Mouse (Mus musculus) cerebellum, adult 9-10 months (tissue): Measurements from ENCODE around the gene Pinlyp.
A peak's percentile ranks its signal among the peaks of the same experiment; 100 is the strongest.

Source experiments
- DNase-seq: peaks from one replicate; pipeline ENCODE4 v3.0.0; 2022

Gene Pinlyp

GRCm38 (mm10) chr7:24561450-24561849, 15.5 kb upstream of the Pinlyp start:
- no peak for DNase-seq

GRCm38 (mm10) chr7:24555786-24556185, 9.9 kb upstream of the Pinlyp start:
- no peak for DNase-seq

DNA sequence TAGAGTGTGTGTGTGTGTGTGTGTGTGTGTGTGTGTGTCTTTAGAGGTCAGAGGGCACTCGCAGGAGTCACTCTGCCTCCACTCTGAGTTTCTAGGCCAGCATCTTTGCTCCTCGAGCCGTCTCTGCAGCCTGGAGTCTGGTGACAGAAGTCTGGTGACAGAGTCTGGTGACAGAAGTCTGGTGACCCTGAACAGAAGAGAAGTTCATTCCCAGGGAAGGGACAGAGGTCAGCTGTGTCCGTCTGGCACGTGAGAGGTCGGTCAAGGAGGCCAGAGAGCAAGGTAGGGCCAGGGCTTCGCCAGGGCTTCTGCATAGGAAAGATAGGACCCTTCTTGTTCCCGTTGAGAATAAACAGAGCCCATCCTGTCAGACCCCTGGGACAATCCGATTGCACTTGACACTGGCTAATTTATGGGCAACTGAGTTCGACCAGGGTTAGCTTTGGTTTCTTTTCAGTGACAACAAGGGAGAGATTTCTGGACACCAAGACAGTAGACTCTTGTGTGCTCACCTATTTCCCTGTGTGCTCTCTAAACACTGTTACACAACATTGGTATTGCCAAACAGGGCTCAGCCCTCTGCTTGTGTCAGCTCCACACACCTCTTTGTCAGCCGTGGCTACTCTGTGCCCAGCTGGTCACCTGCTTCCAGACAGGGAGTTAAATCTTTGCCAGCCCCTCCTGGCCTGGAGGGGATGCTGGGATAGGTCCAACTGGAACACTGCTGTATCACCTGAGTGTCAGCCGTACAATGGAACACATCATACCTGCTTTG, 6.3 kb upstream of the Pinlyp start:
- no peak for DNase-seq

- DNase-seq, result peak; percentile 60
These were observed 1.7 kb upstream of the Pinlyp start for GRCm38 (mm10) chr7:24547534-24548036.

DNA sequence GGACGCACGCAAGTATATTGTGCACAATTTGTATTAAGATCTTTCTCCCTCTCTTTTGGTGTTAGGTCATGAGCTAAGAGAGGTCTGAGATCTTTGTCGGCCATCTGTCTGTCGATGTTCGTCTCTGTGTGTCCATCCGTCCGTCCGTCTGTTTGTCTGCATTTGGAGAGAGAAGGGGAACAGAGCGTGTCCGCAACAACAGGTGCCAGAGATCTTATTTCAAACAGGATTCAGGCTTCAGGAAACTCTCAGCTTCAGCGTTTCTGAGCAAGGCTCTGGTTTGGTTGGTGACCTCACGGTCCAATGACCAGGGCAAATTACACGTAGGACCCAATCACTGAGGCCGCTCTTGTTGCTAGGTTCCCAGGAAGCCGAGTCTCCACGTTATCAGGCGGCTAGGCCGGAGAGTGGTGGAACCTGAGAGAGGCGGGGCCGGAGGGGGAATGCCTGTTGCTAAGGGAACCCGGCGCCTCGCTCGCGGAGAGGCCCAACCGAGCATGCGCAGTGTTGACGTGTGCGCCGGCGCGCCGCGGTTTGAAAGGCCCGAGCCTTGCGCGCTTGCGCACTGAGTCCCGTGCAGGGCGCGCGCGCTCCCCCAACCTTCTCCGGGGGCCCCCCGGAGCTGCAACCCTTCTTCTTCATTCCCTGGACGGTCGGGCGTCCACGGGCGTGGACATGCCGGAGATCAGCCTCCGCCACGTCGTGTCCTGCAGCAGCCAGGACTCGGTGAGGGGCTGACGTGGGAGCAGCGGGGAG, 894 bp upstream of the Pinlyp start:
- DNase-seq, result peak; percentile 99

DNA sequence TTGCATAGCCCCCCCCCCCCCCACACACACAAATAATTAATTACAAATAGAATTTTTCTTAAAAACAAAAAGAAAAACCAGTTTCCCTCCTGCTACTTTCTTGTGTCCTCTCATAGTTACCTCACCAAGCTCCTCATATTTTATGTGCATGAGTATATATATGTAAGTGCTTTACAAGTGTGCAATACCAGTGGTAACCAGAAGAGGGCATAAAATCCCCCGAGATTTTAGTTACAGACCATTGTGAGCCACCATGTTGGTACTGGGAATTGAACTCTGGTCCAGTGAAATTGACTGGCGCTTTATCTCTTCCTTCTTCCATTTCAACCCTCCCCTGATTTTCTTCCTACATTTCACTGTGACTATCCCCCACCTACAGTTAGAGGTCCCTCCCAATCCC, 1.4 kb downstream of the Pinlyp start:
- no peak for DNase-seq

GRCm38 (mm10) chr7:24539686-24540085, 6.2 kb downstream of the Pinlyp start:
- no peak for DNase-seq

DNA sequence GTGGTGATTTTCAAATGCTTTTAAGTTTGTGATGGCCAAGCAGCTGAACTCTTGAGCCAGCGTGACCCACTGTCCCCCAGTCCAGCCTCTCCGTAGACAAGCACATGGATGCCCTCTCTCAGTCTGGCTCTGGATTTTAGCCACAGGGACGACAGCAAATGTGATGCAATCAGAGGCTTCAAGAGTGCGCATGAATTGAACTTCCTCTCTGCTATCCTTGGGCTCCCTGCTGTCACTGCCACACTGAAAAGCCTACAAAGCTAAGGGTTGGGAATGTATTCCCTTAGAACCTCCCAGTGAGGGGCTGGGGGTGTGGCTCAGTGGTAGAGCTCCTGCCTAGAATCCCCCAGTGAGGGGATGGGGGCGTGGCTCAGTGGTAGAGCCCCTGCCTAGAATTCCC, 7.2 kb downstream of the Pinlyp start:
- no peak for DNase-seq

DNA sequence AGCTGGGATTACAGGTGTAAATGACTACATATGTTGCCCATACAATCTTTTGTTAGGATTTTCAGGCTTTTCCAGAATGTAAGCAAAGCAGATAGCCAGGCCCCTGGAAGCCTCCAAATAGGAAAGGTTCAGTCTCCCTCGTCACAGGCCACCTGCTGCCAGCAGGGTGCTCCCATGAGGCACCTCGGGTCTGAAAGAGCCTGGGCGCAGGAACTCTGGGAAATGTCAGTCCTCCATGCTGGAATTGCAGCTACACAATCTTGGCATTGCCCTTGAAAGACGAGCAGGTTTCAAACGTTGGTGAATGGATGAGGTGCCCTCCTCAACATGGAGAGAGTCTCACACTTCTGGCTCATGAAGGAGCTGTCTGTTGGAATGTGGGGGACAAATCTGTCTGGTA, 7.8 kb downstream of the Pinlyp start:
- DNase-seq, result peak; percentile 53

DNA sequence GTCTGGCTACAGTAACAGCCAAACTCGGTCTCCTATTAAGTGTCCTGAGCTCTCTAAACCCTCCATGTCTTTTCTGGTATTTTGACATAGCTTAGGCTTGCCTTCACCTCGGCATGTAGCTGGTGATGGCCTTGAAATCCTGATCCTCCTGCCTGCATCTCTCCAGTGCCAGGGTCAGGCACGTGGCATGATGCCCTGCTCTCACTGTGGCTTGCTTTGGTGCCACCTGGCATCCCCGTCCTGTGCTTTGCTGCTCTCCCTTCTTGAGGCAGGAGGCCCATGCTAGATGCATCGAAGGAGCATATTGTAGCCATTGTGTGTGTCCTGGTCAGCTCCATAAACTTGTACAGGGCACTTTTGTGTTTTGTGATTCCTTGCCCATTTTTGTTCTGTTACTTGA, 8.3 kb downstream of the Pinlyp start:
- DNase-seq, result peak; percentile 83

DNA sequence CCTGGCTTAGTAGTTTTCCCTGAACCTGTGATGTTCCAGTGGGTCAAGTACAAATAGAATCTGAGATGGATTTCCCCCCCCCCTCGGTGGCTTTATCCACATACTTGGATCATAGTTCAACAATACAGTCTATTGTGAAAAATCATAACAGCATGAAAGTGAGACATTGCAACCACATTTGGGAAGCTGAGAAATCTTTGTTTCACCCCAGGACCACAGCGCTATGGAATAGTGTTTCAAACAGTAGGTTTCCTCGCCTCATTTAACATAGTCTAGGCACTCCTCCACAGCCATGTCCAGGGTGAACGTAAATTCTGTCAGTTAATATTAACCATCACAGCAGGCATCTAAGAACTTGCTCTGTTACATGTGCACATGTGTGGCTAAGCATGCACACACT, 8.8 kb downstream of the Pinlyp start:
- no peak for DNase-seq

GRCm38 (mm10) chr7:24534301-24534700, 11.6 kb downstream of the Pinlyp start:
- no peak for DNase-seq

DNA sequence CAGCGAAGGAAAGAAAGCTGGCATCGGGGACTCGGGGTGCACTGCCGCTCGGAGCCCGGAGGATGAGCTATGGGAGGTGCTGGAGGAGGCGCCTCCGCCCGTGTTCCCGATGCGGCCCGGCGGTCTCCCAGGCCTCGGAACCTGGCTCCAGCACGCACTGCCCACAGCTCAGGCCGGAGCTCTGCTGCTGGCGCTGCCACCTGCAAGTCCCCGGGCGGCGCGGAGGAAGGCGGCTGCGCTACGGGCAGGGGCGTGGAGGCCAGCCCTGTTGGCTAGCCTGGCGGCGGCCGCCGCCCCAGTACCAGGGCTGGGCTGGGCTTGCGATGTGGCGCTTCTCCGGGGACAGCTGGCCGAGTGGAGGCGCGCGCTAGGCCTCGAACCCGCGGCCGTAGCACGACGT, 12.1 kb downstream of the Pinlyp start:
- DNase-seq, result no peak

DNA sequence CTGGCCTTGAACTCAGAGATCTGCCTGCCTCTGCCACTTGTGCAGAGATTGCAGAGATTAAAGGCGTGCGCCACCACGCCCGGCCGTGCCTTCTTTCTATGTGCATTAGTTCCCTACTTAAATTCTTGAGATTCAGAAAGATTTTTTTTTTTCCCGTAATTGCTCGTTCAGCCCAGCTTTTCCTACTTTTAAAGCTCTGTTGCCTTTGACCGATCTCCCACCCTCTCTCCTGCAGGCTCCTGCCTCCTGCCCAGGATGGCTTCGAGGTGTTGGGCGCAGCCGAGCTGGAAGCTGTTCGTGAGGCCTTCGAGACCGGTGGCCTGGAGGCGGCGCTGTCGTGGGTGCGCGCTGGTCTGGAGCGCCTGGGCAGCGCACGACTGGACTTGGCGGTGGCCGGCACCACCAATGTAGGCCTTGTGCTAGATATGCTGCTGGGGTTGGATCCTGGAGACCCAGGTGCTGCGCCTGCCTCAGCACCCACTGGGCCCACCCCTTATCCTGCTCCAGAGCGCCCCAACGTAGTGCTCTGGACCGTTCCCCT, 12.8 kb downstream of the Pinlyp start:
- no peak for DNase-seq

GRCm38 (mm10) chr7:24531211-24531971, 14.5 kb downstream of the Pinlyp start:
- peak; percentile 79 for DNase-seq

DNA sequence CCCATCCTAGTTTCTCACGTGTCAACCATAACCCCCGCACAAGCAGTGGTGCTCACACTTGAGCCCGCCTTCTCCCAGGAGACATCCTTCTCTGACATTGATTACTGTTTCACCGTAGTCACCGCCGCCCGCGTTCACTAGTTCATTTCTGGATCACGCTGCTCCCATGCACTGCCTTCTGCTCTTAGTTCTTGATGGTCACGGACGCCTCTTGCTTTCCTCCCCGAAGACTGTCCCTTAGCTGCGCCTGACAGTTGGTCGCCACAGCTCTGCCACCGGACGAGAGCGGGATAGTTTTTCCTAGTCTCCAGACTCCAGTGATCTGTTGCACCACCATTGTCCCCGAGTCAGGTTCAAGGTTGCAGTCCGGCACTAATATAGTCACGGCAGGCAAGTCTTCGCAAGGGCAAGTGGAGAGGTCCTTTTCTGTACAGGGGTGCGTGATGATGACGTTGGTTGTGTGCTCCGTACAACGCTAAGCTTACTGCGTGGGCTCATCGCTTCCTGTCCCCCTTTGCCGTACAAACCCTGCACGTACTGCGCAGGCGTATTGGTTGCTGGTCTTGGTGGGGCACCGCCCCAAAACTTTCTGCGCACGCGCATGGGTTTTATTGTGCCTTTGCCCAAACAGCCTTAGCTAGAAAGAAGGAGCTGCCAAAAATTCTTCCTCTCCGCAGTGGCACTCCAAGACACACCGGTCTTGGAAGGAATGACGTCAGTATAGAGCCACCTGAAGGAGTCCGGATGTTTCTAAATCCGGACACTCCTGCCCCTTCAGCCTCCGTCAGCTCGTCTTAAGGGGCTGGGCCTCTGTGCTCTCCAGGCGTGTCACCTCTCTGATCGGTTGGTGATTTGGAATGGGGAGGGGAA, 15.6 kb downstream of the Pinlyp start, which contains the start of gene Irgq:
Gene Irgq (plus strand): TSS at position 628 of the 870 bp plus-strand sequence.
- peak; percentile 99 for DNase-seq

- peak; percentile 75 for DNase-seq
These were observed 16.3 kb downstream of the Pinlyp start for GRCm38 (mm10) chr7:24529580-24529979.

DNA sequence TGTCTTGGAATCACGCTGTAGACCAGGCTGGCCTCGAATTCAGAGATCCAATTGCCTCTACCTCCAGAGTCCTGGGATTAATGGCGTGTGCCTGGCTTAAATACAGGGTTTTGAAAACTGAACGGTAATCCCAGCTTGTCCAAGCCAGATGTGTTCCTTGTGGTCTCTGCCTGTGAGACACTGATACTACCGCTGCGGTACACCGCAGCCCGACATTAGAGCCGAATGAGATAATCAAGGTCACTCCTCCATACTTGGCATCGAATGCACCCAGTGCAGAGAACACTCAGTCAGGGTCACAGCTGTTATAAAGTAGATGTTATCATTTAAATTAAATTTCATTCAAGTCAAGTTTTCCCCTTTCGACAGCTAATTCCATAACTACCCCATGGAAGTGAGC, 17.1 kb downstream of the Pinlyp start:
- no peak for DNase-seq

DNA sequence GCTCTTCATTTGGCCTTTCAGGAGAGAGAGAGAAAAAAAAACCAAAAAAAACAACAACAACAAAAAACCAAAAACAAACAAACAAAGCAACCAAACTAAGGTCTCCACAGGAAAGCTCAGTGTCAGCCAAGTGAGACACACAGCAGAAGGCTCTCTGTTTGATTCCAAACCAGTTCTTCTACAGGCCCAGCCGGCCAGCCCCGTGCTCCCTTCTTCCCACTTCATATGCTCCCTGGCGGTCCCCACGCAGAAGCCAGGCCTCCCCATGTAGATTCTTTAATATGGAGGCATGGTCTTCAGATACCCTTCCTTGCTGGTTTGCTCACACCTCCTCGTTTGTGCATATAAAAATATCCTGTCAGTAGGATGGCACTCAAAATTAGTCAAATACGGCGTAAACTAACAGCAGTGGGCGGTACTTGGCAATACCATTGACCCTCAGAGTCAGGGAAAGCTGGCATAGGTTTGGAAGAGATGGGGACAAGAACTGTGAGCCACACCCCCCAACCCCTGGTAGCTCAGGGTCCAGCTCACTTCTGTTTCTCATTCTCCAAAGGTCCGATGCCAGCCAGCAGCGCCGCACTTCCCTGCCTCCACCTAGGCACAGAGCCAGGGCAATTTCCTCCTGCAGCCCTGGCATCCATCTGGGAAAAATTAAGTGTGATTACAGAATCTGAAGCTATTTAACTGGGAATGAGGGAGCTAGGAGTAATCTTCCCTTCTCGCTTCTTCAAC, 20.1 kb downstream of the Pinlyp start:
- peak; percentile 85 for DNase-seq

- DNase-seq, result no peak
These were observed 20.9 kb downstream of the Pinlyp start for GRCm38 (mm10) chr7:24524978-24525377.

- DNase-seq, result no peak
These were observed 22.2 kb downstream of the Pinlyp start for GRCm38 (mm10) chr7:24523723-24524122.
